Mouse (Mus musculus): ENCODE data around the gene Evi5l.
"Not testable (repeated sequence)": the region's sequence is repeated elsewhere in the genome, so short reads cannot be mapped to it uniquely, and the experiment has no call there.

Gene Evi5l

GRCm38 (mm10) chr8:4238434-4239192 lies 72.2 kb downstream of the Evi5l start, which contains the start of the genes Map2k7 and Gm49320:
Map2k7 (plus strand) TSS chr8:4238740.
Gm49320 (plus strand) TSS chr8:4238865.
- peak; percentile 98 for DNase-seq (ENCODE audit: low read depth, low spot score)

GRCm38 (mm10) chr8:4239193-4239890 lies 73.0 kb downstream of the Evi5l start:
- no peak for DNase-seq (ENCODE audit: low read depth, low spot score)

GRCm38 (mm10) chr8:4245061-4245460 lies 78.7 kb downstream of the Evi5l start:
- no peak for DNase-seq (ENCODE audit: low read depth, low spot score)

- DNase-seq (ENCODE audit: low read depth, low spot score), result no peak
These were observed 79.4 kb downstream of the Evi5l start for GRCm38 (mm10) chr8:4245737-4246136.

GRCm38 (mm10) chr8:4247241-4247640 lies 80.9 kb downstream of the Evi5l start:
- DNase-seq (ENCODE audit: low read depth, low spot score), result no peak

GRCm38 (mm10) chr8:4247951-4248540 lies 81.7 kb downstream of the Evi5l start, which contains the start of gene Tgfbr3l:
Tgfbr3l (plus strand) TSS chr8:4248214.
- DNase-seq (ENCODE audit: low read depth, low spot score), result no peak

- DNase-seq (ENCODE audit: low read depth, low spot score), result no peak
These were observed 82.8 kb downstream of the Evi5l start for GRCm38 (mm10) chr8:4249213-4249612.

- no peak for DNase-seq (ENCODE audit: low read depth, low spot score)
These were observed 84.1 kb downstream of the Evi5l start for GRCm38 (mm10) chr8:4250306-4250970.

- no peak for DNase-seq (ENCODE audit: low read depth, low spot score)
These were observed 85.9 kb downstream of the Evi5l start for GRCm38 (mm10) chr8:4252116-4252760.

GRCm38 (mm10) chr8:4252934-4253841 lies 86.8 kb downstream of the Evi5l start, which contains the start of gene Snapc2:
Snapc2 (plus strand) TSS chr8:4253080.
- DNase-seq (ENCODE audit: low read depth, low spot score), result peak; percentile 93

GRCm38 (mm10) chr8:4254001-4254400 lies 87.6 kb downstream of the Evi5l start:
- no peak for DNase-seq (ENCODE audit: low read depth, low spot score)

- DNase-seq (ENCODE audit: low read depth, low spot score), result not testable (repeated sequence)
These were observed 89.1 kb downstream of the Evi5l start for GRCm38 (mm10) chr8:4255471-4255870.

- peak; percentile 96 for DNase-seq (ENCODE audit: low read depth, low spot score)
These were observed 90.5 kb downstream of the Evi5l start for GRCm38 (mm10) chr8:4256911-4257310.

- no peak for DNase-seq (ENCODE audit: low read depth, low spot score)
These were observed 91.0 kb downstream of the Evi5l start for GRCm38 (mm10) chr8:4257350-4257749.

- DNase-seq (ENCODE audit: low read depth, low spot score), result no peak
These were observed 91.9 kb downstream of the Evi5l start for GRCm38 (mm10) chr8:4258233-4258632.

GRCm38 (mm10) chr8:4258678-4259077 lies 92.3 kb downstream of the Evi5l start:
- DNase-seq (ENCODE audit: low read depth, low spot score), result no peak

- no peak for DNase-seq (ENCODE audit: low read depth, low spot score)
These were observed 92.9 kb downstream of the Evi5l start, which contains the start of gene Ctxn1 for GRCm38 (mm10) chr8:4259125-4259804. Ctxn1 (minus strand) TSS chr8:4259274.

- no peak for DNase-seq (ENCODE audit: low read depth, low spot score)
These were observed 93.4 kb downstream of the Evi5l start for GRCm38 (mm10) chr8:4259805-4260170.

Data from telencephalon, adult 2 months (tissue).